Comparison of ENCODE assay signal across 19 mouse cellular contexts in genomic region chr9:27963385-27963784, GRCm38 (mm10).
A peak's percentile ranks its signal among the peaks of the same experiment; 100 is the strongest.
DNase-seq lines count a peak whose midpoint lies in the region; ATAC-seq and TF ChIP-seq lines count a peak whose summit lies in the region.
"Had no signal": no experiment of that assay in that cellular context is flagged by ENCODE, and none has a peak within 500 bp of the region (broad histone marks: within the 10 kb centered on the region; RNA-seq: fewer than 3 reads in every experiment).

No protein-coding gene starts in this region.

- no peak overlapping the region for H3K4me3 ChIP-seq in heart, embryonic 16.5 days (ENCODE audit: low read length)
- no peak overlapping the region for H3K4me3 ChIP-seq in lung, postnatal 0 days (ENCODE audit: low read depth, low read length)
- H3K4me3 ChIP-seq in stomach, embryonic 16.5 days (replicated peaks; ENCODE audit: low read length): no peak overlapping the region
- H3K4me3 ChIP-seq: midbrain, embryonic 12.5 days; myocyte; neural tube, embryonic 15.5 days had no signal

- no peak for TF ChIP-seq CTCF in lung, postnatal 0 days (IDR thresholded peaks at IDR 0.05)

- TF ChIP-seq EP300 in lung, postnatal 0 days (IDR thresholded peaks at IDR 0.05): no peak

- H3K9ac ChIP-seq in heart, embryonic 16.5 days (ENCODE audit: low read length): no peak overlapping the region
- no peak overlapping the region for H3K9ac ChIP-seq in lung, postnatal 0 days (replicated peaks; ENCODE audit: low read depth)
- H3K9ac ChIP-seq in stomach, embryonic 16.5 days (ENCODE audit: low read length): no peak overlapping the region
- H3K9ac ChIP-seq: forebrain, postnatal 0 days; midbrain, embryonic 12.5 days; neural tube, embryonic 15.5 days had no signal

- H3K9me3 ChIP-seq in heart, embryonic 16.5 days (replicated peaks; ENCODE audit: control insufficient read depth, low read length): no peaks in the 10 kb centered on the region; the same call in 1 of the 2 replicates
- no peaks in the 10 kb centered on the region for H3K9me3 ChIP-seq in lung, postnatal 0 days (ENCODE audit: low read length)
- no peaks in the 10 kb centered on the region for H3K9me3 ChIP-seq in stomach, embryonic 16.5 days (replicated peaks; ENCODE audit: control insufficient read depth, low read length)
- H3K9me3 ChIP-seq: midbrain, embryonic 12.5 days; neural tube, embryonic 15.5 days had no signal

- no peak for DNase-seq in heart, postnatal 36 days
- peak; percentile 49 for DNase-seq in lung, postnatal 0 days (ENCODE audit: low spot score)
- no peak for DNase-seq in lung, adult 18-20 months
- DNase-seq in NIH3T3 (ENCODE audit: low read depth): peak; percentile 51
- DNase-seq: cerebellum, adult 11 months; cerebellum, postnatal 36 days; forebrain, postnatal 0 days; gastrocnemius, postnatal 14 days; kidney, adult 8-10 months; kidney, postnatal 25 days; retina, postnatal 1 day had no signal

- 12% methylated on average over 2 of the region's 2 CpGs for WGBS in heart, embryonic 16.5 days
- WGBS in lung, postnatal 0 days: 0% methylated on average over 2 of the region's 2 CpGs
- 29% methylated on average over 2 of the region's 2 CpGs for WGBS in stomach, embryonic 16.5 days

- H3K36me3 ChIP-seq in heart, embryonic 16.5 days (ENCODE audit: control insufficient read depth, insufficient read depth): no peaks in the 10 kb centered on the region
- H3K36me3 ChIP-seq in lung, postnatal 0 days (ENCODE audit: insufficient read depth, low read length): no peaks in the 10 kb centered on the region
- no peaks in the 10 kb centered on the region for H3K36me3 ChIP-seq in stomach, embryonic 16.5 days (ENCODE audit: control insufficient read depth, insufficient read depth, low read length)
- H3K36me3 ChIP-seq: midbrain, embryonic 12.5 days; neural tube, embryonic 15.5 days had no signal

- peak; percentile 58; the same call in 1 of the 2 replicates for ATAC-seq in heart, embryonic 16.5 days (replicated peaks; ENCODE audit: extremely low read depth, insufficient read depth, low FRiP score)
- ATAC-seq in lung, postnatal 0 days: peak; percentile 44; the same call in 1 of the 2 replicates
- ATAC-seq in stomach, embryonic 16.5 days (ENCODE audit: insufficient read depth, low FRiP score): peak; percentile 72; the same call in 1 of the 2 replicates
- ATAC-seq in megakaryocyte, adult 5-6 weeks (ENCODE audit: poor library complexity, severe bottlenecking): no peak
- ATAC-seq: forebrain, postnatal 0 days had no signal

- H3K27ac ChIP-seq in heart, embryonic 16.5 days (ENCODE audit: low read length): no peak overlapping the region
- no peak overlapping the region for H3K27ac ChIP-seq in lung, postnatal 0 days (ENCODE audit: low read length)
- no peak overlapping the region for H3K27ac ChIP-seq in stomach, embryonic 16.5 days (ENCODE audit: low read length)
- H3K27ac ChIP-seq: macrophage; midbrain, embryonic 12.5 days; neural tube, embryonic 15.5 days had no signal

- no peaks in the 10 kb centered on the region for H3K27me3 ChIP-seq in heart, embryonic 16.5 days (ENCODE audit: control insufficient read depth, insufficient read depth, low read length)
- H3K27me3 ChIP-seq in lung, postnatal 0 days (replicated peaks; ENCODE audit: insufficient read depth, low read length): no peaks in the 10 kb centered on the region
- H3K27me3 ChIP-seq in stomach, embryonic 16.5 days (ENCODE audit: control insufficient read depth, insufficient read depth, low read length): no peaks in the 10 kb centered on the region
- H3K27me3 ChIP-seq: midbrain, embryonic 12.5 days; neural tube, embryonic 15.5 days had no signal

- peaks cover 8% of the 10 kb centered on the region for H3K4me1 ChIP-seq in heart, embryonic 16.5 days (ENCODE audit: control insufficient read depth, insufficient read depth, low read length)
- no peaks in the 10 kb centered on the region for H3K4me1 ChIP-seq in lung, postnatal 0 days (ENCODE audit: insufficient read depth, low read depth, low read length)
- no peaks in the 10 kb centered on the region for H3K4me1 ChIP-seq in stomach, embryonic 16.5 days (ENCODE audit: control insufficient read depth, insufficient read depth, low read length)
- H3K4me1 ChIP-seq: neural tube, embryonic 15.5 days had no signal

- intact Hi-C loops in heart, postnatal 36 days (cut with DNase I): no loop called here

- no peak overlapping the region for H3K4me2 ChIP-seq in heart, embryonic 16.5 days (ENCODE audit: low read depth, low read length)
- no peak overlapping the region for H3K4me2 ChIP-seq in lung, postnatal 0 days (replicated peaks; ENCODE audit: low read depth, low read length)
- no peak overlapping the region for H3K4me2 ChIP-seq in stomach, embryonic 16.5 days (ENCODE audit: low read depth, low read length)
- H3K4me2 ChIP-seq: liver, embryonic 11.5 days; midbrain, embryonic 12.5 days; neural tube, embryonic 15.5 days had no signal

Comparison
In these comparisons a context has a peak if more than half of its experiments do, and no peak if none do; other contexts are left out.
1. DNase-seq: peak in lung, postnatal 0 days (single experiment) and NIH3T3 (single experiment); none in heart, postnatal 36 days (0 of 2) and lung, adult 18-20 months (0 of 2).